Mouse (Mus musculus) forebrain, embryonic 12.5 days (tissue): ENCODE data around the gene Dnah1. TPM values are rescaled to one million over a fixed set of nuclear protein-coding genes. Genes with fewer than 3 reads are reported as not detected.
A peak's percentile ranks its signal among the peaks of the same experiment; 100 is the strongest.

Experiments
- ATAC-seq: fragments of 200-750 bp; cut with Nextera tagmentation; 2 replicates; pipeline ENCODE4 v1.8.0; 2017; ENCODE audit warnings: moderate TSS enrichment; ENCODE audit not compliant: low FRiP score
- H3K27ac ChIP-seq: fragments of 300-500 bp; sonication (generic); 2 replicates; pipeline ENCODE4 v1.5.1; 2016; ENCODE audit warnings: mild to moderate bottlenecking
- H3K27me3 ChIP-seq: fragments of 300-500 bp; sonication (generic); 2 replicates; pipeline ENCODE4 v1.6.1; 2016; ENCODE audit warnings: mild to moderate bottlenecking
- H3K36me3 ChIP-seq: fragments of 300-500 bp; sonication (generic); replicated peaks from 2 replicates; pipeline ENCODE4 v1.6.1; 2016; ENCODE audit warnings: mild to moderate bottlenecking
- H3K4me1 ChIP-seq: fragments of 300-500 bp; sonication (generic); 2 replicates; pipeline ENCODE4 v1.6.1; 2016
- H3K4me2 ChIP-seq: fragments of 300-500 bp; sonication (generic); 2 replicates; pipeline ENCODE4 v1.6.1; 2016; ENCODE audit warnings: mild to moderate bottlenecking, moderate library complexity
- H3K4me3 ChIP-seq: fragments of 300-500 bp; sonication (generic); replicated peaks from 2 replicates; pipeline ENCODE4 v1.5.1; 2016; ENCODE audit warnings: mild to moderate bottlenecking
- H3K9ac ChIP-seq: fragments of 300-500 bp; sonication (generic); 2 replicates; pipeline ENCODE4 v1.6.1; 2016; ENCODE audit warnings: mild to moderate bottlenecking
- H3K9me3 ChIP-seq: fragments of 300-500 bp; sonication (generic); 2 replicates; pipeline ENCODE4 v1.6.1; 2016
- WGBS: fragments of 180-500 bp; shearing (Covaris S2); methylation state at CpG from one replicate; pipeline ENCODE4 v1.1.7; 2016; 5-methylcytosine and 5-hydroxymethylcytosine counted together
- polyA plus RNA-seq: library from polyadenylated mRNA; unstranded; fragments of >200 nt; fragmentation: Nextera tagmentation; extraction: Ambion mirVana; gene quantifications from 2 replicates; pipeline ENCODE4 v1.2.1, GENCODE M21; 2016

The Dnah1 gene
- polyA plus RNA-seq = 7.3 and 8.0 TPM in 2 replicates

DNA sequence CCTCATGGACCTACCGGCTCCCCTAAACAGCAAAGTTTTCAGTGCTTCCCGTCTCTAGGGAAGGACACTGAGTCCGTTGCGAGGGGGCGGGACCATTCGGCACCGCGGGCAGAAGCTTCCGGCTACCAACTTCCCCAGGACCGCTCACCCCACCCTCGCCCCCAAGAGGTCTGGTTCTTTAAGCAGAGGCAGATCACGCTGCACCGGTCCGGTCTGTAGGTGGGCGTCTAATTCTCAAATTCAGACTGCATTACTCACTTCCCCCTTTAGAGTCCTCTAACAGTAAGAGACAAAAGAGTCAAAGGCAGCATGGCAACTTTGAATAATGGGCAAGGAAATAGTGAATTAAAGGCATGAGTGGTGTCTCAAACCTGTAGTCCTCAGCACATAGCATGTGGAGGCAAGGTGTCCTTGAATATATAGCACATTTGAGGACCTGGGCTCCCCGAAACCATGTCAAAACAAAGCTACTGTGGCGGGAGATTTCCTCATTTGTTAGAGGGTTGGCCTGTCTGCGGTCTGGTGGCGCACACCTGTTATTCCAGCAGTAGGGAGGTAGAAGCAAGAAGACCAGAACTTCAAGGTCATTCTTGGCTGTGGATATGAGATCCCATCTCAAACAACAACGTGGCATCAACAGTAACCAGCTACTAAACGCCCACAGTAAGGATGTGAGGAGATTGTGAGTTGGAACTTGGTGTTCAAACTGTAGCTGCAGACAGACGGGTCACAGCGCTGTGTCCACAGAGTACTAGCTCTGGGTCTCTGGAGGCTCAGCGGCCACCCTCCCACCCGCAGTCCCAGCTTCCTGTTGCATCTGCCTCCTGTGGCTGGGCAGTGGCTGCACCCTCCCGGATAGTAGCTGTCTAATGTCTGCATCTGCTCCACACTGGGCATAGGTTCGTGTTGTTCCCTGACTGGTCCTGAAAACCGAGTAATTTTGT lies at the start of gene Dnah1:
Gene Dnah1, minus strand, starts transcription at position 48 of the 944 bp plus-strand sequence.
- ATAC-seq = no peak
- Histone ChIP-seq H3K4me1 (peaks cover 9% of the 10 kb centered on the region), H3K9me3 (no peaks in the 10 kb centered on the region), H3K27ac (no peak within 1 kb of the TSS), H3K36me3 (no peaks in the 10 kb centered on the region), H3K27me3 (0 out of 2 replicates have a peak, but pooled peaks cover 9% of the 10 kb centered on the region), H3K4me3 (peak within 1 kb of the TSS; percentile 29), H3K4me2 (peak within 1 kb of the TSS; percentile 49), H3K9ac (peak within 1 kb of the TSS; percentile 33; the same call in 1 of the 2 replicates)
- WGBS = 30% methylated on average over 28 of the region's 28 CpGs

DNA sequence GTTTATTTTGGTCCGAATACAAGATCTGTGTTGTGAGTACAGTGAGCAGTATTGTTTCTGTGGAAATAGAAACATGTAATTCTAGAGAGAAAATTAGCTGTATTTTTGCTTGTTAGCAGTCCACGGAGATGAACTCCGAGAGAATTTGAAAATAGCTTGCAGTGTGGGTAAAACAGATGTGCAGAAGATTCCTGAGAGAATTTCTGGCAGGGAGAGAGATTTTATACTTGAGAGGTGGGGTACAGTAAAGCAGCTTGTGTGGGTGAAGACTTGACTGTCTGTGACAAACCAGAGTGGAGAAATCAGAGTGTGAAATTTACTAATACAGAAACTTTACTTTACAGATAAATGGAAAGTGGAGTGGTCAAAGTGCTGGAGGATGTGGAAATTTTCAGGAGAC lies 45.7 kb upstream of the Dnah1 start:
- Histone ChIP-seq H3K4me1 (no peaks in the 10 kb centered on the region), H3K36me3 (peaks cover 69% of the 10 kb centered on the region), H3K4me3 (no peak overlapping the region), H3K4me2 (no peak overlapping the region), H3K27ac (no peak overlapping the region), H3K9me3 (no peaks in the 10 kb centered on the region), H3K27me3 (no peaks in the 10 kb centered on the region), H3K9ac (no peak overlapping the region)
- 94% methylated on average over 3 of the region's 3 CpGs for WGBS
- no peak for ATAC-seq

GRCm38 (mm10) chr14:31367951-31368350 lies 44.3 kb upstream of the Dnah1 start:
- no peak overlapping the region for H3K4me3 ChIP-seq
- no peak overlapping the region for H3K4me2 ChIP-seq
- H3K36me3 ChIP-seq = peaks cover 67% of the 10 kb centered on the region
- no peaks in the 10 kb centered on the region for H3K4me1 ChIP-seq
- H3K27me3 ChIP-seq = no peaks in the 10 kb centered on the region
- WGBS = 93% methylated on average over 7 of the region's 7 CpGs
- no peak overlapping the region for H3K27ac ChIP-seq
- no peak overlapping the region for H3K9ac ChIP-seq
- no peak for ATAC-seq
- H3K9me3 ChIP-seq = no peaks in the 10 kb centered on the region

DNA sequence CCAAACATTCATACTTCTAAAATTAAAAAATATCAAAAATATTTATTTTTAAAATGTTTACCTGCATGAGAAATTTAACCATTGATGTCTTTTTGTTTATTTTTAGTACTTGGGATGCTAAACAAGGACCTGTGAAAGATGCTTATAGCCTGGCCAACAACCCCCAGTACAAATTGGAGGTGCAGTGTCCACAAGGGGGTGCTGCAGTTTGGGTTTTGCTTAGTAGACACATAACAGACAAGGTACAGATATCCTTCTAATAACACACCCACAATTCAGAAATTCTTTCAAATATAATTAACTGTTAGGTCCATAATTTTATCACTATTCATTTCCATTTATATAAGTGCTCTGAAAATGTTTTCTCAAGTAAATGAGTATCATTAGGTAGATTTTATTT lies 41.7 kb upstream of the Dnah1 start:
- Histone ChIP-seq H3K9ac (no peak overlapping the region), H3K4me3 (no peak overlapping the region), H3K4me1 (no peaks in the 10 kb centered on the region), H3K4me2 (no peak overlapping the region), H3K27ac (no peak overlapping the region), H3K27me3 (no peaks in the 10 kb centered on the region), H3K9me3 (no peaks in the 10 kb centered on the region), H3K36me3 (peaks cover 61% of the 10 kb centered on the region)
- ATAC-seq = no peak

GRCm38 (mm10) chr14:31364589-31364988 lies 40.9 kb upstream of the Dnah1 start:
- Histone ChIP-seq H3K4me3 (no peak overlapping the region), H3K27ac (no peak overlapping the region), H3K27me3 (no peaks in the 10 kb centered on the region), H3K9me3 (no peaks in the 10 kb centered on the region), H3K4me1 (no peaks in the 10 kb centered on the region), H3K36me3 (peaks cover 59% of the 10 kb centered on the region), H3K9ac (no peak overlapping the region), H3K4me2 (no peak overlapping the region)
- no peak for ATAC-seq
- 93% methylated on average over 4 of the region's 4 CpGs for WGBS

GRCm38 (mm10) chr14:31362236-31362635 lies 38.5 kb upstream of the Dnah1 start:
- Histone ChIP-seq H3K9me3 (no peaks in the 10 kb centered on the region), H3K27ac (no peak overlapping the region), H3K4me1 (no peaks in the 10 kb centered on the region), H3K4me2 (no peak overlapping the region), H3K36me3 (peaks cover 59% of the 10 kb centered on the region), H3K4me3 (no peak overlapping the region), H3K27me3 (no peaks in the 10 kb centered on the region), H3K9ac (no peak overlapping the region)
- 96% methylated on average over 2 of the region's 2 CpGs for WGBS
- no peak for ATAC-seq

DNA sequence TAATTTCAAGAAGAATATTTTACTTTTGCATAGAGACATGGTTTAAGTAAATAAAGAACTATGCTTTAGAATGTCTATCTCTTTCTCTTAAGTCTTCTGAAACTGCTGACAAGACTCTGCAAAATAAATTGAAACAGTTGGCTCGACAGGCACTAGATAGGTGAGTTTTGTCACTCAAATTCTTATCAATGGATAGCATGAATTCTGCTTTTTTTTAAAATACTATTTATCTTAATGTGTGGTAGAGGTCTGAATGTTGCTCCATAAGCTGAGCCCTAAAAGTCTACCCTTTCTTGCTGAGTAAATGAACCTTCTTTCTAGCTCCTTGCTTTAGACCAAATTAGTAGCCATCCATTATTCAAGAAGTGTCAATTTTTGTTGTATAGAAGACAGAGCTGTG lies 21.7 kb upstream of the Dnah1 start:
- peaks cover 32% of the 10 kb centered on the region; the same call in 1 of the 2 replicates for H3K36me3 ChIP-seq
- no peak overlapping the region for H3K4me3 ChIP-seq
- no peak for ATAC-seq
- 90% methylated on average over 1 of the region's 1 CpGs for WGBS
- peaks cover 5% of the 10 kb centered on the region; the same call in 1 of the 2 replicates for H3K4me1 ChIP-seq
- no peak overlapping the region for H3K27ac ChIP-seq
- H3K9me3 ChIP-seq = no peaks in the 10 kb centered on the region
- no peak overlapping the region for H3K4me2 ChIP-seq
- no peak overlapping the region for H3K9ac ChIP-seq
- no peaks in the 10 kb centered on the region for H3K27me3 ChIP-seq

DNA sequence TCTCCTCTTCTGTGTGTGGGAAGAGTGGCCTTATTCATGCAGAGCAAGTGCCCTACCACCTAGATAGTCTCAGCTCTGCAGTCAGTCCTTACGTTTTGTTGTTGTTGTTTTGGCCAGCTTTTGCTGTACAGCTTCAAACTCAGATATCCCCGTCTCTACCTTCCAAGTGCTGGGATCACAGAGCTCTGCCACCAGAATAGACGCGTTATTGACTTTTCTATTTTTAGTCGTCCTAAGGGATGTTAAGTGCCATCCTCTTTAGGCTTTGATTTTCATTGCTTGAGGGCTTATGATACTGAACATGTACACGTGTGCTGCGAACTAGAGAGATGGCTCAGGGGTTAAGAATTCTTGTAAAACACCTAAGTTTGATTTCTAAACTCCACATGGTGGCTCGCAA lies 19.5 kb upstream of the Dnah1 start:
- WGBS = 92% methylated on average over 8 of the region's 8 CpGs
- Histone ChIP-seq H3K4me3 (no peak overlapping the region), H3K9ac (no peak overlapping the region), H3K27me3 (no peaks in the 10 kb centered on the region), H3K9me3 (no peaks in the 10 kb centered on the region), H3K4me2 (no peak overlapping the region), H3K36me3 (peaks cover 30% of the 10 kb centered on the region; the same call in 1 of the 2 replicates), H3K4me1 (peaks cover 10% of the 10 kb centered on the region; the same call in 1 of the 2 replicates), H3K27ac (no peak overlapping the region)
- no peak for ATAC-seq

DNA sequence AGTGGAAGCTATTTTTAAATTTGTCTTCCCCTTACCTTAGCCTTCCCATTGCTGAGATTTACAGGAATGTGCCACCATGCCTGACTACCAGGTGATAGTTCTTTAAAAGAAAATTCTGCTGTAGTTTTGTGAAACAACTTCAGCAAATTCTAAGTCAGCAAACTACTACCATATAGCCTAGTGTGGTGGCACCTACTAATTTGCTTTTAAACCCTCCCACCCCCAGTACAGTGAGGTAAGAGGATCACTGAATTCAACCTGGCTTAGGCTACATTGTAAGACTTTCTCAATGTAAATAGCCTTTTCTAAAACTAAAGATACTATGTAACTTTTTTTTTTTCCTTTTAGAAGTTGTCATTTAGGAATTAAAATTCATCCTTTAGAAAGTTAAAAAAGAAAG lies 14.3 kb upstream of the Dnah1 start:
- no peak for ATAC-seq
- H3K27me3 ChIP-seq = no peaks in the 10 kb centered on the region
- H3K4me2 ChIP-seq = peak overlapping the region; percentile 66
- H3K9me3 ChIP-seq = no peaks in the 10 kb centered on the region
- H3K4me3 ChIP-seq = no peak overlapping the region; the same call in 1 of the 2 replicates
- no peak overlapping the region for H3K27ac ChIP-seq
- H3K9ac ChIP-seq = 0 out of 2 replicates have a peak overlapping the region, but pooled peaks have one; percentile 93
- peaks cover 21% of the 10 kb centered on the region for H3K4me1 ChIP-seq
- peaks cover 7% of the 10 kb centered on the region; the same call in 1 of the 2 replicates for H3K36me3 ChIP-seq

DNA sequence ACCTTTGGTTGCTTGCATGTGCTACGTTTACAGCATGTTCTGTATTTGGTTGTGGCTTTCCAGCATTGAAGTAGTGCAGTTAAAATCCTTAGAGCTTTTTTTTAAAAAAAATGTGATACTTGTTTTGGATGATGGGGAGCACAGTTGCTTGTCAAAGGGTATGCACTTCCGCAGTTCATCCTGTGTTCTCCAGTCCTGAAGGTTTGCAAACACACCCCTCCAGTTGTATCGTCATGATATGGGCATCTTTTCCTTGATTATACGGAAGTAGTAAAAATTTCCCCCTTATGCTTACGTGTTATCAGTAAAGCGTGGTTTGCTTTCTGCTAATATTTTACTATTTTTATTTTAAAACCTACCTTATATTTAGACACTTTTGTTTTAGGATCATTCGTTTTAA lies 13.7 kb upstream of the Dnah1 start:
- Histone ChIP-seq H3K36me3 (peaks cover 7% of the 10 kb centered on the region; the same call in 1 of the 2 replicates), H3K27ac (no peak overlapping the region), H3K4me2 (peak overlapping the region; percentile 66), H3K4me3 (peak overlapping the region; percentile 79), H3K4me1 (peaks cover 21% of the 10 kb centered on the region), H3K27me3 (no peaks in the 10 kb centered on the region), H3K9ac (peak overlapping the region; percentile 93), H3K9me3 (no peaks in the 10 kb centered on the region)
- no peak for ATAC-seq
- 53% methylated on average over 7 of the region's 7 CpGs for WGBS

GRCm38 (mm10) chr14:31336369-31337155 lies 12.9 kb upstream of the Dnah1 start, which contains the start of gene Capn7:
Gene Capn7 (plus strand): TSS chr14:31336638.
- Histone ChIP-seq H3K9me3 (no peaks in the 10 kb centered on the region), H3K4me2 (peak within 1 kb of the TSS; percentile 66), H3K27me3 (no peaks in the 10 kb centered on the region), H3K36me3 (peaks cover 7% of the 10 kb centered on the region; the same call in 1 of the 2 replicates), H3K9ac (peak within 1 kb of the TSS; percentile 93), H3K27ac (peak within 1 kb of the TSS; percentile 94), H3K4me3 (peak within 1 kb of the TSS; percentile 79), H3K4me1 (peaks cover 21% of the 10 kb centered on the region)
- peak; percentile 99 for ATAC-seq
- under 1% methylated on average over 78 of the region's 78 CpGs for WGBS

DNA sequence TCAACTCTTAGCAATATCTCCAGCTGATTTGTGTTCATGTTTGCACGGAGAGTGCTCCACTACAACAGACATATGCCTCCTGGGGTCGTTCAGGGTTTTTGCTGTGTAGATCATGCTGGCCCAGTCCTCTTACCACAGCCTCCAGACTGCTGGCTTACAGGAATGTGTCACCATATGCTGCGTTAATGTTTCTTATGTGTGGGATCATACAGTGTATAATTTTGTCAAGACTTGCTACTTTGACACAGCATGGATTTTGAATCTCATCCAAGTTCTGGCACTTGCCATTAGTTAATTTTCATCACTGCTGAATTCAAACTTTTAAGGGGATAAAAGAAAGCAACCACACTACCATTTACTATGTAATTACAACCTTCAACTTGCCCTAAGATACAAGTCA lies 12.1 kb upstream of the Dnah1 start:
- Histone ChIP-seq H3K4me1 (peaks cover 21% of the 10 kb centered on the region), H3K27me3 (peaks cover 5% of the 10 kb centered on the region), H3K4me3 (peak overlapping the region; percentile 79), H3K4me2 (peak overlapping the region; percentile 66), H3K9ac (no peak overlapping the region; the same call in 1 of the 2 replicates), H3K27ac (0 out of 2 replicates have a peak overlapping the region, but pooled peaks have one; percentile 27), H3K36me3 (peaks cover 4% of the 10 kb centered on the region; the same call in 1 of the 2 replicates), H3K9me3 (no peaks in the 10 kb centered on the region)
- ATAC-seq = no peak
- WGBS = 57% methylated on average over 3 of the region's 3 CpGs
